Mouse (Mus musculus) midbrain, embryonic 11.5 days (tissue): Measurements from ENCODE around the gene Gnpnat1. TPM values are rescaled to one million over a fixed set of nuclear protein-coding genes. Genes with fewer than 3 reads are reported as not detected.
"Not testable (repeated sequence)": the region's sequence is repeated elsewhere in the genome, so short reads cannot be mapped to it uniquely, and the experiment has no call there.

Experiments
- ATAC-seq: fragments of 200-750 bp; cut with Nextera tagmentation; 2 replicates; pipeline ENCODE4 v1.8.0; 2017; ENCODE audit warnings: moderate TSS enrichment, moderate library complexity; ENCODE audit not compliant: low FRiP score
- DNase-seq: peaks from one replicate; pipeline ENCODE4 v3.0.0; 2015; ENCODE audit warnings: low spot score; ENCODE audit errors: missing footprints
- H3K27ac ChIP-seq: fragments of 300-500 bp; sonication (generic); 2 replicates; pipeline ENCODE4 v1.5.1; 2014; ENCODE audit warnings: low read depth, low read length
- H3K27me3 ChIP-seq: fragments of 300-500 bp; sonication (generic); 2 replicates; pipeline ENCODE4 v1.6.1; 2014; ENCODE audit warnings: mild to moderate bottlenecking, low read length, moderate library complexity, mixed read lengths; ENCODE audit not compliant: control insufficient read depth, insufficient read depth
- H3K36me3 ChIP-seq: fragments of 300-500 bp; sonication (generic); 2 replicates; pipeline ENCODE4 v1.6.1; 2014; ENCODE audit warnings: mild to moderate bottlenecking, low read length, moderate library complexity, mixed read lengths; ENCODE audit not compliant: control insufficient read depth, insufficient read depth
- H3K4me1 ChIP-seq: fragments of 300-500 bp; sonication (generic); 2 replicates; pipeline ENCODE4 v1.6.1; 2014; ENCODE audit warnings: low read length; ENCODE audit not compliant: control insufficient read depth, insufficient read depth
- H3K4me2 ChIP-seq: fragments of 300-500 bp; sonication (generic); 2 replicates; pipeline ENCODE4 v1.6.1; 2014; ENCODE audit warnings: mild to moderate bottlenecking, moderate library complexity
- H3K4me3 ChIP-seq: fragments of 300-500 bp; sonication (generic); 2 replicates; pipeline ENCODE4 v1.5.1; 2014; ENCODE audit warnings: low read depth, low read length
- H3K9ac ChIP-seq: fragments of 300-500 bp; sonication (generic); 2 replicates; pipeline ENCODE4 v1.6.1; 2014; ENCODE audit warnings: low read length
- H3K9me3 ChIP-seq: fragments of 300-500 bp; sonication (generic); 2 replicates; pipeline ENCODE4 v1.6.1; 2016; ENCODE audit warnings: low read length; ENCODE audit not compliant: control insufficient read depth
- WGBS: fragments of 180-500 bp; shearing (Covaris S2); extraction: QIAGEN DNeasy Blood & Tissue Kit; methylation state at CpG from one replicate; pipeline ENCODE4 v1.1.7; 2014; 5-methylcytosine and 5-hydroxymethylcytosine counted together
- polyA plus RNA-seq: library from polyadenylated mRNA; unstranded; fragments of >200 nt; fragmentation: Nextera tagmentation; extraction: Ambion mirVana; gene quantifications from 2 replicates; pipeline ENCODE4 v1.2.1, GENCODE M21; 2014

The Gnpnat1 gene
- polyA plus RNA-seq, result 42.7 and 46.6 TPM in 2 replicates

- DNase-seq, H3K27me3 ChIP-seq, ATAC-seq, H3K4me1 ChIP-seq, H3K9ac ChIP-seq, H3K4me2 ChIP-seq, H3K27ac ChIP-seq, H3K4me3 ChIP-seq, H3K36me3 ChIP-seq, H3K9me3 ChIP-seq: not testable (repeated sequence)
- 87% methylated on average over 1 of the region's 3 CpGs for WGBS
Observed at GRCm38 (mm10) chr14:45404813-45405212, at the start of gene Gnpnat1. Gene Gnpnat1 (minus strand): TSS chr14:45404913.

- ATAC-seq (no peak), DNase-seq (no peak)
- Histone ChIP-seq H3K9ac (no peak overlapping the region), H3K36me3 (no peaks in the 10 kb centered on the region), H3K27me3 (no peaks in the 10 kb centered on the region), H3K4me3 (no peak overlapping the region), H3K27ac (no peak overlapping the region; the same call in 1 of the 2 replicates), H3K4me1 (peaks cover 4% of the 10 kb centered on the region), H3K9me3 (no peaks in the 10 kb centered on the region), H3K4me2 (no peak overlapping the region)
- 85% methylated on average over 5 of the region's 5 CpGs for WGBS
Observed at GRCm38 (mm10) chr14:45453538-45454233, 49.0 kb upstream of the Gnpnat1 start.

GRCm38 (mm10) chr14:45452861-45453512 is 48.3 kb upstream of the Gnpnat1 start:
- Histone ChIP-seq H3K4me2 (no peak overlapping the region), H3K36me3 (no peaks in the 10 kb centered on the region), H3K27me3 (no peaks in the 10 kb centered on the region), H3K4me1 (peaks cover 4% of the 10 kb centered on the region), H3K4me3 (no peak overlapping the region), H3K27ac (no peak overlapping the region), H3K9me3 (no peaks in the 10 kb centered on the region), H3K9ac (no peak overlapping the region)
- DNase-seq (no peak), ATAC-seq (no peak)
- 52% methylated on average over 11 of the region's 11 CpGs for WGBS

GRCm38 (mm10) chr14:45452148-45452547 is 47.4 kb upstream of the Gnpnat1 start:
- Histone ChIP-seq H3K36me3 (no peaks in the 10 kb centered on the region), H3K9ac (no peak overlapping the region), H3K27me3 (no peaks in the 10 kb centered on the region), H3K4me3 (no peak overlapping the region), H3K4me2 (no peak overlapping the region), H3K4me1 (peaks cover 4% of the 10 kb centered on the region), H3K27ac (no peak overlapping the region), H3K9me3 (no peaks in the 10 kb centered on the region)
- ATAC-seq (no peak), DNase-seq (no peak)
- 47% methylated on average over 4 of the region's 4 CpGs for WGBS

GRCm38 (mm10) chr14:45451090-45451489 is 46.4 kb upstream of the Gnpnat1 start:
- Histone ChIP-seq H3K4me2 (no peak overlapping the region), H3K4me3 (no peak overlapping the region), H3K27me3 (no peaks in the 10 kb centered on the region), H3K9me3 (no peaks in the 10 kb centered on the region), H3K36me3 (no peaks in the 10 kb centered on the region), H3K9ac (no peak overlapping the region), H3K4me1 (peaks cover 4% of the 10 kb centered on the region), H3K27ac (no peak overlapping the region)
- ATAC-seq (peak; percentile 70), DNase-seq (no peak)
- 18% methylated on average over 2 of the region's 2 CpGs for WGBS

- H3K27ac ChIP-seq, result no peak overlapping the region
- peaks cover 4% of the 10 kb centered on the region for H3K4me1 ChIP-seq
- H3K9me3 ChIP-seq, result no peaks in the 10 kb centered on the region
- no peak overlapping the region for H3K9ac ChIP-seq
- H3K4me2 ChIP-seq, result no peak overlapping the region
- H3K36me3 ChIP-seq, result no peaks in the 10 kb centered on the region
- DNase-seq (peak; percentile 65), ATAC-seq (no peak)
- no peak overlapping the region for H3K4me3 ChIP-seq
- WGBS, result 75% methylated on average over 3 of the region's 3 CpGs
- H3K27me3 ChIP-seq, result no peaks in the 10 kb centered on the region
Observed at GRCm38 (mm10) chr14:45446777-45447176, 42.1 kb upstream of the Gnpnat1 start.

GRCm38 (mm10) chr14:45445445-45445844 is 40.7 kb upstream of the Gnpnat1 start:
- H3K36me3 ChIP-seq, result no peaks in the 10 kb centered on the region
- no peaks in the 10 kb centered on the region for H3K9me3 ChIP-seq
- 76% methylated on average over 12 of the region's 12 CpGs for WGBS
- H3K4me1 ChIP-seq, result no peaks in the 10 kb centered on the region
- H3K4me2 ChIP-seq, result no peak overlapping the region
- ATAC-seq, result no peak
- H3K27me3 ChIP-seq, result no peaks in the 10 kb centered on the region
- no peak overlapping the region for H3K9ac ChIP-seq
- peak; percentile 31 for DNase-seq
- no peak overlapping the region for H3K27ac ChIP-seq
- H3K4me3 ChIP-seq, result no peak overlapping the region

- DNase-seq (peak; percentile 77), ATAC-seq (no peak)
- H3K27ac ChIP-seq, result no peak overlapping the region
- H3K36me3 ChIP-seq, result no peaks in the 10 kb centered on the region
- no peaks in the 10 kb centered on the region for H3K27me3 ChIP-seq
- no peak overlapping the region for H3K4me2 ChIP-seq
- H3K4me1 ChIP-seq, result no peaks in the 10 kb centered on the region
- no peaks in the 10 kb centered on the region for H3K9me3 ChIP-seq
- WGBS, result 50% methylated on average over 7 of the region's 7 CpGs
- H3K9ac ChIP-seq, result no peak overlapping the region
- H3K4me3 ChIP-seq, result no peak overlapping the region
Observed at GRCm38 (mm10) chr14:45444870-45445269, 40.2 kb upstream of the Gnpnat1 start.

- no peak overlapping the region for H3K27ac ChIP-seq
- H3K4me1 ChIP-seq, result no peaks in the 10 kb centered on the region
- H3K9ac ChIP-seq, result no peak overlapping the region
- no peak for DNase-seq
- 76% methylated on average over 12 of the region's 12 CpGs for WGBS
- no peak overlapping the region for H3K4me2 ChIP-seq
- H3K9me3 ChIP-seq, result no peaks in the 10 kb centered on the region
- no peaks in the 10 kb centered on the region for H3K36me3 ChIP-seq
- H3K27me3 ChIP-seq, result no peaks in the 10 kb centered on the region
- no peak overlapping the region for H3K4me3 ChIP-seq
- ATAC-seq, result no peak
Observed at GRCm38 (mm10) chr14:45442781-45443560, 38.3 kb upstream of the Gnpnat1 start.
